Mouse (Mus musculus) liver, embryonic 15.5 days (tissue): ENCODE measurements around the gene Clstn3. TPM values are rescaled to one million over a fixed set of nuclear protein-coding genes. Genes with fewer than 3 reads are reported as not detected.
A peak's percentile ranks its signal among the peaks of the same experiment; 100 is the strongest.
"Not testable (repeated sequence)": the region's sequence is repeated elsewhere in the genome, so short reads cannot be mapped to it uniquely, and the experiment has no call there.

Source experiments
- ATAC-seq: fragments of 200-750 bp; cut with Nextera tagmentation; 2 replicates; pipeline ENCODE4 v1.8.0; 2017; ENCODE audit warnings: moderate number of reproducible peaks, mild to moderate bottlenecking, moderate library complexity; ENCODE audit not compliant: insufficient read depth
- H3K27ac ChIP-seq: fragments of 300-500 bp; sonication (generic); replicated peaks from 2 replicates; pipeline ENCODE4 v1.5.1; 2015; ENCODE audit warnings: mild to moderate bottlenecking, inconsistent platforms
- H3K27me3 ChIP-seq: fragments of 300-500 bp; sonication (generic); 2 replicates; pipeline ENCODE4 v1.6.1; 2015; ENCODE audit warnings: mild to moderate bottlenecking, inconsistent platforms
- H3K36me3 ChIP-seq: fragments of 300-500 bp; sonication (generic); replicated peaks from 2 replicates; pipeline ENCODE4 v1.6.1; 2015; ENCODE audit warnings: moderate library complexity, mild to moderate bottlenecking, inconsistent platforms
- H3K4me1 ChIP-seq: fragments of 300-500 bp; sonication (generic); replicated peaks from 2 replicates; pipeline ENCODE4 v1.6.1; 2015; ENCODE audit warnings: inconsistent platforms
- H3K4me2 ChIP-seq: fragments of 300-500 bp; sonication (generic); 2 replicates; pipeline ENCODE4 v1.6.1; 2015; ENCODE audit warnings: moderate library complexity, mild to moderate bottlenecking, inconsistent platforms
- H3K4me3 ChIP-seq: fragments of 300-500 bp; sonication (generic); replicated peaks from 2 replicates; pipeline ENCODE4 v1.5.1; 2015; ENCODE audit warnings: mild to moderate bottlenecking, inconsistent platforms
- H3K9ac ChIP-seq: fragments of 300-500 bp; sonication (generic); 2 replicates; pipeline ENCODE4 v1.6.1; 2015; ENCODE audit warnings: moderate library complexity, mild to moderate bottlenecking, inconsistent platforms
- H3K9me3 ChIP-seq: fragments of 300-500 bp; sonication (generic); replicated peaks from 2 replicates; pipeline ENCODE4 v1.6.1; 2016; ENCODE audit warnings: inconsistent platforms
- WGBS: fragments of 180-500 bp; shearing (Covaris S2); methylation state at CpG from one replicate; pipeline ENCODE4 v1.1.7; 2015; ENCODE audit warnings: mixed read lengths; ENCODE audit not compliant: insufficient replicate concordance; 5-methylcytosine and 5-hydroxymethylcytosine counted together
- polyA plus RNA-seq: library from polyadenylated mRNA; unstranded; fragments of >200 nt; fragmentation: Nextera tagmentation; extraction: Ambion mirVana; gene quantifications from 2 replicates; pipeline ENCODE4 v1.2.1, GENCODE M21; 2015

Gene Clstn3
- 4.2 and 5.0 TPM in 2 replicates for polyA plus RNA-seq

- WGBS, result 9% methylated on average over 27 of the region's 27 CpGs
- Histone ChIP-seq H3K27ac (no peak within 1 kb of the TSS), H3K9ac (peak within 1 kb of the TSS; percentile 54), H3K4me2 (peak within 1 kb of the TSS; percentile 79), H3K36me3 (no peaks in the 10 kb centered on the region), H3K9me3 (no peaks in the 10 kb centered on the region), H3K4me1 (peaks cover 22% of the 10 kb centered on the region), H3K4me3 (peak within 1 kb of the TSS; percentile 49), H3K27me3 (peaks cover 14% of the 10 kb centered on the region)
- ATAC-seq, result peak; percentile 92
Measured at GRCm38 (mm10) chr6:124464305-124465271, at the start of gene Clstn3. Clstn3 (minus strand) TSS chr6:124464794.

GRCm38 (mm10) chr6:124512355-124512836, 47.8 kb upstream of the Clstn3 start, which contains the start of gene C1ra:
C1ra (plus strand) TSS chr6:124512405.
- H3K4me3 ChIP-seq, result peak within 1 kb of the TSS; percentile 34; the same call in 1 of the 2 replicates
- H3K36me3 ChIP-seq, result no peaks in the 10 kb centered on the region
- peaks cover 9% of the 10 kb centered on the region; the same call in 1 of the 2 replicates for H3K4me1 ChIP-seq
- peak within 1 kb of the TSS; percentile 46 for H3K4me2 ChIP-seq
- 2% methylated on average over 6 of the region's 6 CpGs for WGBS
- H3K27me3 ChIP-seq, result no peaks in the 10 kb centered on the region
- no peak within 1 kb of the TSS for H3K27ac ChIP-seq
- H3K9me3 ChIP-seq, result no peaks in the 10 kb centered on the region
- no peak within 1 kb of the TSS for H3K9ac ChIP-seq
- ATAC-seq, result no peak

- Histone ChIP-seq H3K27me3 (no peaks in the 10 kb centered on the region), H3K4me3 (no peak overlapping the region), H3K36me3 (no peaks in the 10 kb centered on the region), H3K4me2 (no peak overlapping the region), H3K4me1 (peaks cover 9% of the 10 kb centered on the region; the same call in 1 of the 2 replicates), H3K9ac (no peak overlapping the region), H3K27ac (no peak overlapping the region), H3K9me3 (no peaks in the 10 kb centered on the region)
- WGBS, result 43% methylated on average over 6 of the region's 6 CpGs
- ATAC-seq, result no peak
Measured at GRCm38 (mm10) chr6:124511936-124512335, 47.3 kb upstream of the Clstn3 start.

GRCm38 (mm10) chr6:124509192-124509591, 44.6 kb upstream of the Clstn3 start:
- H3K9me3 ChIP-seq, H3K27ac ChIP-seq, H3K4me3 ChIP-seq, ATAC-seq, H3K27me3 ChIP-seq, H3K36me3 ChIP-seq, H3K4me2 ChIP-seq, H3K9ac ChIP-seq: not testable (repeated sequence)
- 65% methylated on average over 5 of the region's 5 CpGs for WGBS
- peaks cover 11% of the 10 kb centered on the region; the same call in 1 of the 2 replicates for H3K4me1 ChIP-seq

- Histone ChIP-seq H3K36me3 (no peaks in the 10 kb centered on the region), H3K9ac (no peak overlapping the region), H3K4me2 (no peak overlapping the region), H3K4me3 (no peak overlapping the region), H3K27me3 (no peaks in the 10 kb centered on the region), H3K27ac (no peak overlapping the region), H3K4me1 (peaks cover 16% of the 10 kb centered on the region; the same call in 1 of the 2 replicates), H3K9me3 (no peaks in the 10 kb centered on the region)
- ATAC-seq, result no peak
- WGBS, result 54% methylated on average over 10 of the region's 10 CpGs
Measured at GRCm38 (mm10) chr6:124508292-124508691, 43.7 kb upstream of the Clstn3 start.

GRCm38 (mm10) chr6:124506991-124507390, 42.4 kb upstream of the Clstn3 start:
- Histone ChIP-seq H3K27me3 (no peaks in the 10 kb centered on the region), H3K9me3 (no peaks in the 10 kb centered on the region), H3K4me2 (no peak overlapping the region), H3K9ac (no peak overlapping the region), H3K4me3 (no peak overlapping the region), H3K27ac (no peak overlapping the region), H3K4me1 (peaks cover 10% of the 10 kb centered on the region; the same call in 1 of the 2 replicates), H3K36me3 (no peaks in the 10 kb centered on the region)
- no peak for ATAC-seq
- 64% methylated on average over 6 of the region's 6 CpGs for WGBS

- Histone ChIP-seq H3K27me3 (no peaks in the 10 kb centered on the region), H3K4me1 (peaks cover 9% of the 10 kb centered on the region; the same call in 1 of the 2 replicates), H3K27ac (peak overlapping the region; percentile 61; the same call in 1 of the 2 replicates), H3K4me2 (no peak overlapping the region), H3K9ac (no peak overlapping the region), H3K36me3 (no peaks in the 10 kb centered on the region), H3K9me3 (no peaks in the 10 kb centered on the region), H3K4me3 (no peak overlapping the region)
- ATAC-seq, result no peak
- 30% methylated on average over 4 of the region's 4 CpGs for WGBS
Measured at GRCm38 (mm10) chr6:124505028-124505427, 40.4 kb upstream of the Clstn3 start.

- Histone ChIP-seq H3K27ac (no peak overlapping the region), H3K9ac (no peak overlapping the region), H3K4me3 (no peak overlapping the region), H3K9me3 (no peaks in the 10 kb centered on the region), H3K4me1 (peaks cover 9% of the 10 kb centered on the region; the same call in 1 of the 2 replicates), H3K4me2 (no peak overlapping the region), H3K36me3 (no peaks in the 10 kb centered on the region), H3K27me3 (no peaks in the 10 kb centered on the region)
- WGBS, result 63% methylated on average over 5 of the region's 5 CpGs
- no peak for ATAC-seq
Measured at GRCm38 (mm10) chr6:124502021-124502420, 37.4 kb upstream of the Clstn3 start.

GRCm38 (mm10) chr6:124501473-124501872, 36.9 kb upstream of the Clstn3 start:
- 64% methylated on average over 4 of the region's 4 CpGs for WGBS
- no peak for ATAC-seq
- Histone ChIP-seq H3K4me1 (peaks cover 9% of the 10 kb centered on the region; the same call in 1 of the 2 replicates), H3K4me2 (no peak overlapping the region), H3K4me3 (no peak overlapping the region), H3K9ac (no peak overlapping the region), H3K9me3 (no peaks in the 10 kb centered on the region), H3K27me3 (no peaks in the 10 kb centered on the region), H3K27ac (no peak overlapping the region), H3K36me3 (no peaks in the 10 kb centered on the region)

GRCm38 (mm10) chr6:124499914-124500566, 35.4 kb upstream of the Clstn3 start:
- Histone ChIP-seq H3K9ac (no peak overlapping the region), H3K9me3 (no peaks in the 10 kb centered on the region), H3K36me3 (no peaks in the 10 kb centered on the region), H3K4me3 (no peak overlapping the region), H3K4me1 (peaks cover 9% of the 10 kb centered on the region; the same call in 1 of the 2 replicates), H3K27ac (peak overlapping the region; percentile 63), H3K4me2 (0 out of 2 replicates have a peak overlapping the region, but pooled peaks have one; percentile 0), H3K27me3 (no peaks in the 10 kb centered on the region)
- ATAC-seq, result peak; percentile 57
- 62% methylated on average over 10 of the region's 10 CpGs for WGBS

GRCm38 (mm10) chr6:124496054-124496453, 31.5 kb upstream of the Clstn3 start:
- Histone ChIP-seq H3K9me3 (no peaks in the 10 kb centered on the region), H3K4me3 (no peak overlapping the region), H3K4me1 (peaks cover 20% of the 10 kb centered on the region), H3K9ac (no peak overlapping the region), H3K27ac (no peak overlapping the region), H3K27me3 (no peaks in the 10 kb centered on the region), H3K4me2 (no peak overlapping the region), H3K36me3 (no peaks in the 10 kb centered on the region)
- ATAC-seq, result no peak
- 61% methylated on average over 5 of the region's 5 CpGs for WGBS
